Mouse (Mus musculus) liver, embryonic 13.5 days (tissue): ENCODE results near the gene Ppp1r1b. TPM values are rescaled to one million over a fixed set of nuclear protein-coding genes. Genes with fewer than 3 reads are reported as not detected.
A peak's percentile ranks its signal among the peaks of the same experiment; 100 is the strongest.

Source experiments
- ATAC-seq: fragments of 200-750 bp; cut with Nextera tagmentation; 2 replicates; pipeline ENCODE4 v1.8.0; 2017; ENCODE audit warnings: low read depth, mild to moderate bottlenecking, moderate number of reproducible peaks, moderate library complexity
- DNase-seq: peaks from one replicate; pipeline ENCODE4 v3.0.0; 2022
- H3K27ac ChIP-seq: fragments of 300-500 bp; sonication (generic); 2 replicates; pipeline ENCODE4 v1.5.1; 2015; ENCODE audit warnings: moderate library complexity, mild to moderate bottlenecking, inconsistent platforms
- H3K27me3 ChIP-seq: fragments of 300-500 bp; sonication (generic); 2 replicates; pipeline ENCODE4 v1.6.1; 2015; ENCODE audit warnings: mild to moderate bottlenecking, inconsistent platforms
- H3K36me3 ChIP-seq: fragments of 300-500 bp; sonication (generic); 2 replicates; pipeline ENCODE4 v1.6.1; 2015; ENCODE audit warnings: mild to moderate bottlenecking, inconsistent platforms
- H3K4me1 ChIP-seq: fragments of 300-500 bp; sonication (generic); replicated peaks from 2 replicates; pipeline ENCODE4 v1.6.1; 2015; ENCODE audit warnings: inconsistent platforms
- H3K4me2 ChIP-seq: fragments of 300-500 bp; sonication (generic); 2 replicates; pipeline ENCODE4 v1.6.1; 2015; ENCODE audit warnings: inconsistent platforms, mild to moderate bottlenecking, moderate library complexity
- H3K4me3 ChIP-seq: fragments of 300-500 bp; sonication (generic); replicated peaks from 2 replicates; pipeline ENCODE4 v1.5.1; 2015; ENCODE audit warnings: mild to moderate bottlenecking, inconsistent platforms
- H3K9ac ChIP-seq: fragments of 300-500 bp; sonication (generic); 2 replicates; pipeline ENCODE4 v1.6.1; 2015; ENCODE audit warnings: mild to moderate bottlenecking, inconsistent platforms
- H3K9me3 ChIP-seq: fragments of 300-500 bp; sonication (generic); replicated peaks from 2 replicates; pipeline ENCODE4 v1.6.1; 2016; ENCODE audit warnings: inconsistent platforms
- WGBS: fragments of 180-500 bp; shearing (Covaris S2); methylation state at CpG from one replicate; pipeline ENCODE4 v1.1.7; 2015; ENCODE audit not compliant: insufficient replicate concordance; 5-methylcytosine and 5-hydroxymethylcytosine counted together
- polyA plus RNA-seq: library from polyadenylated mRNA; unstranded; fragments of >200 nt; fragmentation: Nextera tagmentation; extraction: Ambion mirVana; gene quantifications from 2 replicates; pipeline ENCODE4 v1.2.1, GENCODE M21; 2015

Ppp1r1b gene
- polyA plus RNA-seq, 1 experiment from 2014 or later = 0.13 TPM

GRCm38 (mm10) chr11:98321677-98322003 lies 26.6 kb upstream of the Ppp1r1b start:
- Histone ChIP-seq H3K4me3 (no peak overlapping the region), H3K36me3 (no peaks in the 10 kb centered on the region), H3K27ac (no peak overlapping the region)

GRCm38 (mm10) chr11:98322159-98322558 lies 26.0 kb upstream of the Ppp1r1b start:
- Histone ChIP-seq H3K36me3 (no peaks in the 10 kb centered on the region), H3K9ac (no peak overlapping the region), H3K9me3 (no peaks in the 10 kb centered on the region), H3K4me3 (no peak overlapping the region), H3K27me3 (peaks cover 100% of the 10 kb centered on the region), H3K4me1 (no peaks in the 10 kb centered on the region), H3K27ac (no peak overlapping the region), H3K4me2 (no peak overlapping the region)
- ATAC-seq = no peak
- DNase-seq = no peak
- WGBS = 0% methylated on average over 1 of the region's 1 CpGs

More at GRCm38 (mm10) chr11:98321677-98322003, 26.6 kb upstream of the Ppp1r1b start:
- Histone ChIP-seq H3K4me1 (no peaks in the 10 kb centered on the region), H3K9me3 (no peaks in the 10 kb centered on the region), H3K27me3 (peaks cover 100% of the 10 kb centered on the region), H3K4me2 (no peak overlapping the region), H3K9ac (no peak overlapping the region)
- no peak for ATAC-seq
- DNase-seq = no peak
- 4% methylated on average over 5 of the region's 5 CpGs for WGBS

- 4% methylated on average over 10 of the region's 10 CpGs for WGBS
- Histone ChIP-seq H3K36me3 (no peaks in the 10 kb centered on the region), H3K27me3 (peaks cover 100% of the 10 kb centered on the region)
Observed at GRCm38 (mm10) chr11:98323136-98323866, 24.9 kb upstream of the Ppp1r1b start.

GRCm38 (mm10) chr11:98323933-98324332 lies 24.3 kb upstream of the Ppp1r1b start:
- Histone ChIP-seq H3K27ac (no peak overlapping the region), H3K27me3 (peaks cover 100% of the 10 kb centered on the region), H3K4me1 (peaks cover 16% of the 10 kb centered on the region), H3K36me3 (no peaks in the 10 kb centered on the region), H3K4me3 (no peak overlapping the region), H3K9me3 (no peaks in the 10 kb centered on the region), H3K9ac (no peak overlapping the region), H3K4me2 (no peak overlapping the region)
- 4% methylated on average over 9 of the region's 9 CpGs for WGBS
- DNase-seq (no peak), ATAC-seq (no peak)

More at GRCm38 (mm10) chr11:98323136-98323866, 24.9 kb upstream of the Ppp1r1b start:
- Histone ChIP-seq H3K4me3 (no peak overlapping the region), H3K4me1 (peaks cover 10% of the 10 kb centered on the region), H3K4me2 (no peak overlapping the region), H3K9me3 (no peaks in the 10 kb centered on the region), H3K27ac (no peak overlapping the region), H3K9ac (no peak overlapping the region)
- ATAC-seq (no peak), DNase-seq (no peak)

GRCm38 (mm10) chr11:98325191-98325820 lies 22.9 kb upstream of the Ppp1r1b start:
- DNase-seq = no peak
- no peaks in the 10 kb centered on the region for H3K9me3 ChIP-seq

GRCm38 (mm10) chr11:98325821-98326218 lies 22.4 kb upstream of the Ppp1r1b start:
- Histone ChIP-seq H3K36me3 (no peaks in the 10 kb centered on the region), H3K9me3 (no peaks in the 10 kb centered on the region), H3K4me2 (no peak overlapping the region), H3K27me3 (peaks cover 100% of the 10 kb centered on the region), H3K4me3 (no peak overlapping the region), H3K27ac (no peak overlapping the region), H3K4me1 (peaks cover 16% of the 10 kb centered on the region), H3K9ac (no peak overlapping the region)
- ATAC-seq (no peak), DNase-seq (no peak)
- 3% methylated on average over 22 of the region's 22 CpGs for WGBS

More at GRCm38 (mm10) chr11:98325191-98325820, 22.9 kb upstream of the Ppp1r1b start:
- ATAC-seq = no peak
- Histone ChIP-seq H3K27me3 (peaks cover 100% of the 10 kb centered on the region), H3K27ac (no peak overlapping the region), H3K4me1 (peaks cover 16% of the 10 kb centered on the region), H3K9ac (no peak overlapping the region), H3K36me3 (no peaks in the 10 kb centered on the region), H3K4me2 (no peak overlapping the region), H3K4me3 (no peak overlapping the region)
- WGBS = 6% methylated on average over 14 of the region's 14 CpGs

- H3K4me1 ChIP-seq = peaks cover 16% of the 10 kb centered on the region
- H3K4me2 ChIP-seq = no peak overlapping the region
- WGBS = 3% methylated on average over 19 of the region's 19 CpGs
- H3K36me3 ChIP-seq = no peaks in the 10 kb centered on the region
- ATAC-seq (no peak), DNase-seq (no peak)
- H3K9ac ChIP-seq = no peak overlapping the region
- no peaks in the 10 kb centered on the region for H3K9me3 ChIP-seq
- H3K27ac ChIP-seq = no peak overlapping the region
- H3K27me3 ChIP-seq = peaks cover 100% of the 10 kb centered on the region
- H3K4me3 ChIP-seq = peak overlapping the region; percentile 25; the same call in 1 of the 2 replicates
Observed at GRCm38 (mm10) chr11:98326741-98327135, 21.5 kb upstream of the Ppp1r1b start.

GRCm38 (mm10) chr11:98327136-98328030 lies 20.8 kb upstream of the Ppp1r1b start:
- ATAC-seq (no peak), DNase-seq (no peak)
- Histone ChIP-seq H3K27me3 (peaks cover 100% of the 10 kb centered on the region), H3K9ac (no peak overlapping the region), H3K4me1 (peaks cover 16% of the 10 kb centered on the region), H3K4me3 (peak overlapping the region; percentile 25), H3K36me3 (no peaks in the 10 kb centered on the region), H3K4me2 (peak overlapping the region; percentile 30), H3K27ac (no peak overlapping the region), H3K9me3 (no peaks in the 10 kb centered on the region)
- WGBS = 2% methylated on average over 87 of the region's 97 CpGs

GRCm38 (mm10) chr11:98328031-98328370 lies 20.2 kb upstream of the Ppp1r1b start:
- Histone ChIP-seq H3K4me1 (peaks cover 16% of the 10 kb centered on the region), H3K36me3 (no peaks in the 10 kb centered on the region), H3K4me3 (peak overlapping the region; percentile 25), H3K4me2 (peak overlapping the region; percentile 30), H3K9me3 (no peaks in the 10 kb centered on the region), H3K27ac (no peak overlapping the region), H3K27me3 (peaks cover 100% of the 10 kb centered on the region), H3K9ac (no peak overlapping the region)
- WGBS = under 1% methylated on average over 35 of the region's 35 CpGs
- no peak for DNase-seq
- ATAC-seq = no peak

GRCm38 (mm10) chr11:98328371-98329069 lies 19.7 kb upstream of the Ppp1r1b start:
- peak overlapping the region; percentile 25 for H3K4me3 ChIP-seq
- H3K9ac ChIP-seq = no peak overlapping the region
- no peaks in the 10 kb centered on the region for H3K36me3 ChIP-seq
- peaks cover 100% of the 10 kb centered on the region for H3K27me3 ChIP-seq
- H3K4me2 ChIP-seq = peak overlapping the region; percentile 30
- DNase-seq (no peak), ATAC-seq (no peak)
- no peak overlapping the region for H3K27ac ChIP-seq
- H3K9me3 ChIP-seq = no peaks in the 10 kb centered on the region
- peaks cover 16% of the 10 kb centered on the region for H3K4me1 ChIP-seq
- 2% methylated on average over 55 of the region's 56 CpGs for WGBS
